Mouse (Mus musculus): ENCODE measurements around the gene Vcam1.

Gene Vcam1

DNA sequence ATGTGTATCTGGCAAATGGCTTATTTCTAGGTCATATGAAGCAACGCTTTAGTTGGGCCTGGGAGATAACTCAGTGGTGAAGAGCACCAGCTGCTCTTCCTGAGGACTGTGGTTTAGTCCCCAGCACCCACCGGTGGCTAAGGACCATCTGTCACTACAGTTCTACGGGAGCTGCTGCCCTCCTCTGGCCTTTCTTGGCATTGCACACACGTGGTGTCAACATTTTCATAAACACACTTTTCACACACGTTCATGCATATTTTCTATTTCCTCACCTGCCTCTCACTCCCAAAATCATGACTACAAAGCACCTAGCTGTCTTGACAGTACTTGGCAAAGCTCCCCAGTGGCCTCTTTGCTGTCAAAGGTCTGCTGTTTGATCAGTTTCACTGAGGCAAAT is 37.8 kb downstream of the Vcam1 start:
- no peak for DNase-seq (ENCODE audit: low read depth in 2 of 2, low spot score in 2 of 2)

DNA sequence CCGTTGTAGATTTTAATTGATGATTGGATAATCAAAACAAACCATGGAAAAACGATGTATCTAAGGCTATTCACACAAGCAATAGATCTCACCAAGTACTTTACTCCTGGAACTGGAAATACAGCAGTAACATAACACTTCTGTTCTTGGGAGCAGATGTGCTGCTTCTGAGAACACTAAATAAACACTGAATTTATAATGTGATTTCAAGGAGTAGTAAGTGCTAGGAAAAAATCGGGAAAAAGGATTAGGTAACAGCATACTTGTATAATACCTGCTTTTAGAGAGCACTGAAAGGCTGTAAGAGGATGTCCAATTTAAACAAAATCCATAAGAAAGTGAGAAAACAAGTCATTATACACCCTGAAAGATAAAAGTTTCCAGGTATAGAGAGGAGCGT is 43.5 kb downstream of the Vcam1 start:
- no peak for DNase-seq (ENCODE audit: low read depth in 2 of 2, low spot score in 2 of 2)

DNA sequence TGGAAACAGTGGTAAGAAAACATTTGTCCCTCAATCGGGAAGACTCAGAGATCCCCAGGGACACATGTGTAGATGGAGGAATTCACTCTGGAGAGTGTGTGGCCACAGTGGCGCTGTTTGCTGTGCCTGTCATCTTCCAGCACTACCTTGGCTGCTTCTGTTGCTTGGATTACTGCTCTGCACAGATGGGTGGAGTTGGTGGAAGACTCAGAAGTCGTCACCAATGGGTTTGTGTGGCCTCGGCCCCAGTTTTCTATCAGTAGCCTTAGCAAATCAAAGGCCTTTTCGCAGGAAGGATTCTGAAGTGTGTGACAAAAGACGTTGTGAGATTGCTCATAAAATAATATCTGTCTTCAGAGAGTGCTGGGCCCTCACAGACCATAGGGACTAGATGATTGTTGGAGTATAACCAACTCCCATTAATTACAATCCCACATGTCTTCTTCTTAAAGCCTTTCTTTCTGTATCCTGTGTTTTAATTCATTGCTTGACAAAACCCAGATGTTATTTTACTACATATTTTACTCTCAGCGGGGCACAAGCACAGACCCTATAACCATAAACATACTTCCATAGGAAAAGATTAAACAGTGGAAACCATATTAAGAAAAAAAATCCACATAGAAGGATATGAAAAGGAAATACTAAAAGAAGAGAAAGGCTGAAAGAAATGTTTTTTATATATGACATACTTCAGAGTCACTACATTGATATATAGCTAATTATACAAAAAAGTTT is 48.4 kb downstream of the Vcam1 start:
- no peak for DNase-seq (ENCODE audit: low read depth in 2 of 2, low spot score in 2 of 2)

DNA sequence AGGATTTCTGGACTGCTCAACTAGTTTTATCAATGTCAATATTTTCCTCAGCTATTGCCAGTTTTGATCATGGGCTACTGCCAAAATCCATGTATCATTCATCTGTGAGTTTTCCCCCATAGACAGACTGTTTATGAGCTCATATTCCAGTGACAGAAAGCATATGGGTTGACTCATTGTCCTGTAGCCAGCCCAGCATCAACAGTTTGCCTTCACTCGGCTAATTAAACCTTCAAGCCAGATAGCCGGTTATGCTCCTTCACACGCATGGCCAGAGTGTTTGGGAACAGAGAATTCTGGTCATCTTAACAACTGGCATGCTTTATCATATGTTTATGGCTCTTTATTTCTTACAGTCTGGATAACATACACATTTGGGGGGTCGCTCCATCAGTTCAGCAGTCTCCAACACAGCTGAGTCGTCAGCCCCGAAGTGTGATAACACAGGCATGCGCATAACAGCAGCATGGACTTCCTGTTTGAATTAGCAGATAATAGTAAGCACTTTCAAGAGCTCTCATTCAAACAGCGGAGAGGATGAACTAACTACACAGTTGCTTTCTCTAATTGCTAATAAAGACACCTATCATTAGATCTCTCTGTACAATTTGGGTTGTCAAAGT is 49.2 kb downstream of the Vcam1 start:
- no peak for DNase-seq (ENCODE audit: low read depth in 2 of 2, low spot score in 2 of 2)

DNA sequence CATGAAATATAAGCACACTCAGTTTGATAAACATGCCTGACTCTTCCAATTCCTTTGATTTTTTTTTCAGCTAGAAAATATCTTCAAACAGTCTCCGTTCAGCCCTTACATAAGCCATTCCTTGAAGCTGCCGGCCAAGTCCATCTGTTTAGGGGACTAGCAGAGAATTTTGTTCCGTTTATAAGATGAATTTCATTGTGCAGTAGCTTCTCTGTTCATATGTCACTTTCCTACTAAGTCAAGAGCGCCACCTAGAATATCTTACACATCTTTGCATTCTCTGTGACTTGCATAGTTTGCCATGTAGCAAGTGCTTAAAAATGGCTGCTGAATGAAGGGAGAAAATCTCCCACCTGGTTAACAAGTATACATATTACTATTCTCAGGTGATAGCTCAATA is 51.0 kb downstream of the Vcam1 start:
- no peak for DNase-seq (ENCODE audit: low read depth in 2 of 2, low spot score in 2 of 2)

DNA sequence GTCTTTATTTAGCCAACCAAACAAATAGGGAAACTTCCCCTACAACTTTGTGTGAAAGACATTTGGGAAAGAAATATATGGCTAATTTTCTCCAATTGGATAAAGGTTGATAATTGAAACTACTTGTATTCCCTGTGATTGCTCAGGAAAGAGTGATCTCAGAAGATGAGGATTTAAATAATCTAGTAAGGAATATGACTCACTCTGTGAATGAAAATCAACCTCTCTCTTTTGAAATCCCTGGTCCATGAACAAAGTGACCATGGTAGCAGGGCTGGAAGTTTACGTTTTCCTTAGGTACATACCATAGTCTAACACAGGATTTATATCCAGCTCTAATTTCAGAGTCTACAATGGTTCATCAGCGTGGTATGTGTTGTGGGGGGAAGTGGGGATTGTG is 52.7 kb downstream of the Vcam1 start:
- no peak for DNase-seq (ENCODE audit: low read depth in 2 of 2, low spot score in 2 of 2)

DNA sequence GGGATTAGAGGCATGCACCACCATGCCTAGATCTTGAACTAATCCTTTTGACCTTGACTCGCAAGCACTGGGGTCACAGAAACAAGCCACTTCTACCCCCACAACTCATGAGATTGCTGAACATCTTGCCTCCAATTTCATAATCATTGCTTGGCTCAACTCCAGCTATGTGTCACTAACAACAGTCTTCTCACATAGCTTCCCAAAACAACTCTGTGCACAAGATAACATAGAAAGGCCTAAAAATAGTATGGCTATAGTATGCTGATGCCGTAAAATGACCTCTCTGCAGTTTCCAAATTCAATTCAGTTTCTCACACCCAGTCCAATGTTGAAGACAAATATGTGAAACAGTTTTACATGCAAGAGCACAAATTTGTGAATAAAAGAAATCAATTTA is 56.9 kb downstream of the Vcam1 start:
- no peak for DNase-seq (ENCODE audit: low read depth in 2 of 2, low spot score in 2 of 2)

DNA sequence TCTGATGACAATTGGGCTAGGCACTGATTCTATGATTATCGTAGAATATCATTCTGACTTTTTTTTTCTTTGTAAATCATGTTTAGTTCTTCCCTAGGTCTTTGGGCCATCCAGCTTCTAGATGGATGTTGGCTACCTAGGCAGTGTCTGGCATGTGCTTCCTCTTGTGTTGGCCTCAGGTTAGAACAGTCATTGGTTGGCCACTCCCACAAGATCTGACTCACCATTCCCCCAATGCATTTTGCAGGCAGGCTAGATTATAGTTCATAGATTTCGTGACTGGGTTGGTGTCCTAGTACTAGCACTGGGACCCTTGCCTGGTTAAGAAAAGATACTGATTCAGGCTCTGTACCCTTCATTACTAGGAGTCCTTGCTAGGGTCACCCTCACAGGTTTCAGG is 67.3 kb downstream of the Vcam1 start:
- no peak for DNase-seq (ENCODE audit: low read depth in 2 of 2, low spot score in 2 of 2)

DNA sequence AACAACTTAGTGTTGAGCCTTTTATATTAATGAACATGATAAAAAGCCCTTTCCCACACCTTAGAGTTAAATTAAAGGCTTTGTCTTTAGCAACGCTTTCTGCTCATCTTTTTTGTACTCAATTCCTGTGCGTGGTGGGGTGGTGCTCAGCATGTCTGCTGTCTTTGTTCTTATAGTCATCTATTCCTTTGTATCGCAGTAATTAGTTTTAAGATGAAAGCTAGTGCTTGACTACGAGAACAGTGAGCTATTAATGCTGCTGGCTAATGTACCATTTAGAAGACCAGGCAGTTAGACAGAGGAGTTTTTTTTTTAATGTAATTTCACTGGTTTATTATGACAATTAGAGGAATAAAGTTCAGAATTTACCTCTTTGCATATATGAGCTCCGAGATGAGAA is 69.2 kb downstream of the Vcam1 start:
- DNase-seq (ENCODE audit: low read depth in 2 of 2, low spot score in 2 of 2): no peak
